Mouse (Mus musculus): Measurements from ENCODE around the gene Chd4. TPM values are rescaled to one million over a fixed set of nuclear protein-coding genes. Genes with fewer than 3 reads are reported as not detected.

Chd4 gene
- polyA plus RNA-seq, 1 experiment from 2014 or later: 53.5 TPM

- Histone ChIP-seq H3K4me3 (ENCODE audit: low read depth, low read length) (no peak overlapping the region), H3K27me3 (replicated peaks; ENCODE audit: insufficient read depth, low read length) (no peaks in the 10 kb centered on the region), H3K36me3 (ENCODE audit: insufficient read depth, low read length) (no peaks in the 10 kb centered on the region), H3K4me2 (replicated peaks; ENCODE audit: low read depth, low read length) (no peak overlapping the region), H3K9me3 (ENCODE audit: low read length) (no peaks in the 10 kb centered on the region), H3K27ac (ENCODE audit: low read length) (no peak overlapping the region), H3K9ac (replicated peaks; ENCODE audit: low read depth) (no peak overlapping the region), H3K4me1 (ENCODE audit: insufficient read depth, low read depth, low read length) (no peaks in the 10 kb centered on the region)
- no peak for ATAC-seq
- TF ChIP-seq CTCF (IDR thresholded peaks at IDR 0.05): no peak
- no peak for TF ChIP-seq EP300 (IDR thresholded peaks at IDR 0.05)
- 80% methylated on average over 4 of the region's 4 CpGs for WGBS
- no peak for DNase-seq (ENCODE audit: low spot score)
Observed at GRCm38 (mm10) chr6:125153682-125154081, 57.9 kb downstream of the Chd4 start.

GRCm38 (mm10) chr6:125154550-125154949 lies 58.8 kb downstream of the Chd4 start:
- 0 out of 2 replicates have a peak, but pooled peaks have one; percentile 21 for ATAC-seq
- Histone ChIP-seq H3K9ac (replicated peaks; ENCODE audit: low read depth) (no peak overlapping the region), H3K27ac (ENCODE audit: low read length) (no peak overlapping the region), H3K4me3 (ENCODE audit: low read depth, low read length) (no peak overlapping the region), H3K36me3 (ENCODE audit: insufficient read depth, low read length) (no peaks in the 10 kb centered on the region), H3K4me1 (ENCODE audit: insufficient read depth, low read depth, low read length) (no peaks in the 10 kb centered on the region), H3K4me2 (replicated peaks; ENCODE audit: low read depth, low read length) (no peak overlapping the region), H3K9me3 (ENCODE audit: low read length) (no peaks in the 10 kb centered on the region), H3K27me3 (replicated peaks; ENCODE audit: insufficient read depth, low read length) (no peaks in the 10 kb centered on the region)
- TF ChIP-seq EP300 (IDR thresholded peaks at IDR 0.05): no peak
- TF ChIP-seq CTCF (IDR thresholded peaks at IDR 0.05): peak; percentile 55
- peak; percentile 60 for DNase-seq (ENCODE audit: low spot score)

- no peak overlapping the region for H3K4me2 ChIP-seq (replicated peaks; ENCODE audit: low read depth, low read length)
- WGBS: 88% methylated on average over 8 of the region's 8 CpGs
- no peak overlapping the region for H3K27ac ChIP-seq (ENCODE audit: low read length)
- ATAC-seq (no peak), DNase-seq (ENCODE audit: low spot score) (no peak)
- H3K4me1 ChIP-seq (ENCODE audit: insufficient read depth, low read depth, low read length): no peaks in the 10 kb centered on the region
- H3K4me3 ChIP-seq (ENCODE audit: low read depth, low read length): no peak overlapping the region
- no peaks in the 10 kb centered on the region for H3K27me3 ChIP-seq (replicated peaks; ENCODE audit: insufficient read depth, low read length)
- no peaks in the 10 kb centered on the region for H3K36me3 ChIP-seq (ENCODE audit: insufficient read depth, low read length)
- no peaks in the 10 kb centered on the region for H3K9me3 ChIP-seq (ENCODE audit: low read length)
- no peak for TF ChIP-seq EP300 (IDR thresholded peaks at IDR 0.05)
- TF ChIP-seq CTCF (IDR thresholded peaks at IDR 0.05): no peak
- no peak overlapping the region for H3K9ac ChIP-seq (replicated peaks; ENCODE audit: low read depth)
Observed at GRCm38 (mm10) chr6:125155262-125155661, 59.5 kb downstream of the Chd4 start.

GRCm38 (mm10) chr6:125156491-125156890 lies 60.7 kb downstream of the Chd4 start:
- H3K4me3 ChIP-seq (ENCODE audit: low read depth, low read length): no peak overlapping the region
- H3K4me2 ChIP-seq (replicated peaks; ENCODE audit: low read depth, low read length): no peak overlapping the region
- H3K9ac ChIP-seq (replicated peaks; ENCODE audit: low read depth): no peak overlapping the region
- H3K27me3 ChIP-seq (replicated peaks; ENCODE audit: insufficient read depth, low read length): no peaks in the 10 kb centered on the region
- H3K4me1 ChIP-seq (ENCODE audit: insufficient read depth, low read depth, low read length): no peaks in the 10 kb centered on the region
- H3K27ac ChIP-seq (ENCODE audit: low read length): no peak overlapping the region
- H3K36me3 ChIP-seq (ENCODE audit: insufficient read depth, low read length): 0 out of 2 replicates have a peak, but pooled peaks cover 7% of the 10 kb centered on the region
- no peak for TF ChIP-seq EP300 (IDR thresholded peaks at IDR 0.05)
- no peak for TF ChIP-seq CTCF (IDR thresholded peaks at IDR 0.05)
- ATAC-seq (no peak), DNase-seq (ENCODE audit: low spot score) (no peak)
- 88% methylated on average over 3 of the region's 3 CpGs for WGBS
- no peaks in the 10 kb centered on the region for H3K9me3 ChIP-seq (ENCODE audit: low read length)

- Histone ChIP-seq H3K4me2 (replicated peaks; ENCODE audit: low read depth, low read length) (no peak overlapping the region), H3K9me3 (ENCODE audit: low read length) (no peaks in the 10 kb centered on the region), H3K27ac (ENCODE audit: low read length) (no peak overlapping the region), H3K4me3 (ENCODE audit: low read depth, low read length) (no peak overlapping the region), H3K9ac (replicated peaks; ENCODE audit: low read depth) (no peak overlapping the region), H3K4me1 (ENCODE audit: insufficient read depth, low read depth, low read length) (no peaks in the 10 kb centered on the region), H3K27me3 (replicated peaks; ENCODE audit: insufficient read depth, low read length) (no peaks in the 10 kb centered on the region), H3K36me3 (ENCODE audit: insufficient read depth, low read length) (0 out of 2 replicates have a peak, but pooled peaks cover 7% of the 10 kb centered on the region)
- DNase-seq (ENCODE audit: low spot score) (no peak), ATAC-seq (no peak)
- 66% methylated on average over 7 of the region's 7 CpGs for WGBS
- no peak for TF ChIP-seq CTCF (IDR thresholded peaks at IDR 0.05)
- no peak for TF ChIP-seq EP300 (IDR thresholded peaks at IDR 0.05)
Observed at GRCm38 (mm10) chr6:125156903-125157614, 61.3 kb downstream of the Chd4 start.

- Histone ChIP-seq H3K9me3 (ENCODE audit: low read length) (no peaks in the 10 kb centered on the region), H3K4me3 (ENCODE audit: low read depth, low read length) (no peak overlapping the region), H3K9ac (replicated peaks; ENCODE audit: low read depth) (no peak overlapping the region), H3K36me3 (ENCODE audit: insufficient read depth, low read length) (0 out of 2 replicates have a peak, but pooled peaks cover 7% of the 10 kb centered on the region), H3K4me2 (replicated peaks; ENCODE audit: low read depth, low read length) (no peak overlapping the region), H3K27ac (ENCODE audit: low read length) (no peak overlapping the region), H3K4me1 (ENCODE audit: insufficient read depth, low read depth, low read length) (peaks cover 6% of the 10 kb centered on the region; the same call in 1 of the 2 replicates), H3K27me3 (replicated peaks; ENCODE audit: insufficient read depth, low read length) (no peaks in the 10 kb centered on the region)
- DNase-seq (ENCODE audit: low spot score) (no peak), ATAC-seq (no peak)
- WGBS: 86% methylated on average over 15 of the region's 15 CpGs
- no peak for TF ChIP-seq EP300 (IDR thresholded peaks at IDR 0.05)
- TF ChIP-seq CTCF (IDR thresholded peaks at IDR 0.05): no peak
Observed at GRCm38 (mm10) chr6:125158944-125159492, 63.2 kb downstream of the Chd4 start.

All from lung, postnatal 0 days (tissue).